Mouse (Mus musculus): ENCODE data around the gene Riox1.

The Riox1 gene

GRCm38 (mm10) chr12:83949776-83950492 lies 474 bp upstream of the Riox1 start:
- peak in 1 of 2 experiments; percentile 10 for DNase-seq

GRCm38 (mm10) chr12:83950840-83951701 lies 663 bp downstream of the Riox1 start:
- DNase-seq = peak; percentile 59 to 67

- DNase-seq = no peak
Observed at GRCm38 (mm10) chr12:83951711-83952575, 1.5 kb downstream of the Riox1 start.

GRCm38 (mm10) chr12:83958278-83958677 lies 7.9 kb downstream of the Riox1 start:
- DNase-seq = no peak

GRCm38 (mm10) chr12:83965235-83965634 lies 14.8 kb downstream of the Riox1 start:
- DNase-seq = no peak

DNA sequence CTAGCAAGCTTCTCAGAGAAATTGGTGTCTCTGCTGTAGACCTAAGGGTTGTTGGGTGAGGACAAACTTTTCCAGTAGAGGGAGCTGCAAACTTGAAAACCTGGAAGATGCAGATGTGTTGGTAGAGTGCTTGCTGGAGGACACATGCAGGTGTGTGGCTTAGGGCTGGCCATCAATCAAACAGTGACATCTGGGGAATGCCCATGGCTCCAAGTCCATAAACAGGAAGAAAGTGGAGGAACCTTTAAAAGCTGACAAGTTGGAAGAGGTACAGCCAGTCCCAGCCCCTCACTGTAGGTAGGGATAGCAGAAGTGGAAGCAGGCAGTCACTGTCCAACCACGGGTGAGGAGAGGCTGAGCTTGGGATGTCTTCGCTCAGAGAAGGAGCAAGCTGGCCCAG lies 21.7 kb downstream of the Riox1 start:
- peak; percentile 45 to 68 for DNase-seq

DNA sequence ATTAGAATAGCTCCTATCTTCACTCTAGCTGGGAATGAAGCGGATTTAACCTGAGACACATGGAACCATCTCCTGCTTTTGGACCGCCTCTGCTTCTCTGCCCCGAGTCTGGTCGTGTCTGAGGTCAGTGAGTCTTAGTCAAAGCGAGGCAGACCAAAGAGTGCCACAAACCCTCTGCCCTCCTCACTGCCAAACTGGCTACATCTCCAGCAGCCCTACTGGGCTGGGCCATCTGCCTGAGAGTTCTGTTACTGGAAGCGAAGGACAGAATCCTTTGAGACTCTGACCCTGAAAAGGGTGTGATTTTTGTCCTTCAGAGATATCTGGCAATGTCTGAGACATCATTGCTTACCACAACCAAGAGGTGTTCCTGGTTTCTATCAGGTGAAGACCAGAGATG lies 28.5 kb downstream of the Riox1 start:
- no peak for DNase-seq

GRCm38 (mm10) chr12:83981615-83982014 lies 31.2 kb downstream of the Riox1 start:
- no peak for DNase-seq

DNA sequence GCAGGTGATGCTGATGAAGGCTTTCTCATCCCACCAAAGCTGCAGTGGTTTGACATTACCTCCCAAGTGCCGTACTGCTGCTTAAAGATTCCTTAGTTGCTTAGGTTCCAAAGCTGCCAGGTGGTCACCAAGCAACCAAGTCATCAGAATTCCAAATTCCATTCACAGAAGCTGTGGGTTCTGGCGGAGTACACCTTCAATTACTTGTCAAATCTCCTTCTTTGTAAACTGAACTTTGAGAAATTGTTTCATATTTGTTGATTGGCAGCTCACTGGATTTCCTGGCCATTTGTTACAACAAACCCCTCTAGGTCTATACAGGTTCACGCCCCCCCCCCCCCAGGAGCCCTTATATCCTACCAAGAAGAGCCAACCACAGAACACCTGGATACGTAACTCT lies 34.3 kb downstream of the Riox1 start, which contains the start of gene Heatr4:
Gene Heatr4, minus strand, starts transcription at position 101 of the 400 bp plus-strand sequence.
- no peak for DNase-seq

DNA sequence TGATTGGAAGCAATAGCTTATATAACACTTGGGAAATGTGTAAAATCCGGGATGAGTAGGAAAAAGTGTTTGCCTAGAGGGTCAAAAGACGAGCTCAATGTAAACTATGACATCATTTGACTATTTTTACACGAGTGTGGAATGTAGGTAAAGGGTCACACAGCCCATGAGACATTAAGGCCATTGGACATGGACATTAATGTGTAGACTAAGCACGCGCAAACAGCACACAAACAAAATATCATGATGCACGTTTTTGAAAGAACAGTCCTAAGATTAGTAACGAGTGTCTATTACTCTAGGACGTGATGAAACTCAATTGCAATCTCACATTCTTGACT lies 36.8 kb downstream of the Riox1 start:
- no peak for DNase-seq

DNA sequence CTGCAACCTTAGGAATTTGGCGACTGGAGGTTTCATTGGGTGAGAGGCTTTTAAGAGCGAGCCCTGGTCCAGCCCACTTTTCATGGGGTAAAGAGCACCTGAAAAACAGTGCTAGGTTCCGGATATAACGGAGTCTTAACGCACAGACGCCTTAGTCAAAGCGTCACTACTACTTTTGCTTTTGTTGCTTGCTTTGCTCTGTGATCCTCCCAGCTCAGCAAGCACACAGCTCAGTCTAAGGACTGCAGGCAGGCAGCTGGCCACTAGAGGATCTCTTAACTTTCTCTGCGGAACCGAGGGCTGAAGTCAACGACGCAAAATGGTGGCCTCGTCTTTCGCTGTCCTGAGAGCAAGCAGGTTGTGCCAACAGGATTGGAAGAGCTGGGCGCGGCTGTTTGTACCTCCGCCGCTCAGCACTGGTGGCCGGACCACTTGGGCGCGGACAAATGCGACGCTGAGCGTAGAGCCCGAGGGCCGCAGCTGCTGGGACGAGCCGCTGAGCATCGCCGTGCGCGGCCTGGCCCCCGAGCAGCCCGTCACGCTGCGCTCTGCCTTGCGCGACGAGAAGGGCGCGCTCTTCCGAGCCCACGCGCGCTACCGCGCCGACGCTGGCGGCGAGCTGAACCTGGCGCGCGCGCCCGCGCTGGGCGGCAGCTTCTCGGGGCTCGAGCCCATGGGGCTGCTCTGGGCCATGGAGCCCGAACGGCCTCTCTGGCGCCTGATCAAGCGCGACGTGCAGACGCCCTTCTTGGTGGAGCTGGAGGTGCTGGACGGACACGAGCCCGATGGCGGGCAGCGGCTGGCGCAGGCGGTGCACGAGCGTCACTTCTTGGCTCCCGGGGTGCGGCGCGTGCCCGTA lies 37.4 kb downstream of the Riox1 start, which contains the start of gene Acot2:
Gene Acot2, plus strand, starts transcription at position 279 of the 859 bp plus-strand sequence.
- peak; percentile 81 to 90 for DNase-seq

DNA sequence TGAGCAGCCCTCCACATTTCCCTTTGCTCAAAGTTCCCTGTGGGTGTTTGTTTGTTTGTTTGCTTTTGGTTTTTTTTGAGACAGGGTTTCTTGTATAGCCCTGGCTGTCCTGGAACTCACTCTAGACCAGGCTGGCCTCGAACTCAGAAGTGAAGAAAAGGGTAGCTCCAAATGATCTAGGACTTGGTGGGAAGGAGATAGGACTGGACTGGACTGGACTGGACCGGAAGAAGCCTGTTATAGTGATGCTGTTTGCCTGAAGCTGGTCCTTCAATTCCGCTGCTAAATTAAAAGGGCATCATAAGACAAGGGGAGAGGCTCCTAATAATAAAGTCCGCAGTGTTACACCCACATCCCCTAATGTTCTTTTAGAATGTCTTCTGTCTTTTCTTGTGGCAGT lies 38.1 kb downstream of the Riox1 start:
- DNase-seq = no peak

DNA sequence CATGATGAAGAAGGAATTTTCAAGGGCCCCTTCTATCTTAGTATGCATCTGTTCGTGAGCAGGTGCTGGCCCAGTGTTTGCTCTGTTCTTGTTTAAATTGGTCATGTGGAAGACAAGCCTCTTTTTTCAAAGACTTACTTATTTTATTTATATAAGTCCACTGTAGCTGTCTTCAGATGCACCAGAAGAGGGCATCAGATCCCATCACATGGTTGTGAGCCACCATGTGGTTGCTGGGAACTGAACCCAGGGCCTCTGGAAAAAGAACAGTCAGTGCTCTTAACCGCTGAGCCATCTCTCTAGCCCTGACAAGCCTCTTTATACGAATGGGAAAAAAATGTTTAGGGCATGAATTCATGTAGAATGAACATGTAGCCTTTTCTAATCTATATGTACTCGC lies 39.0 kb downstream of the Riox1 start:
- DNase-seq = no peak

- DNase-seq = no peak
Observed at GRCm38 (mm10) chr12:83997221-83997620, 46.8 kb downstream of the Riox1 start.

- peak in 1 of 2 experiments; percentile 33 for DNase-seq
Observed at GRCm38 (mm10) chr12:83998341-83999107, 48.1 kb downstream of the Riox1 start.

DNA sequence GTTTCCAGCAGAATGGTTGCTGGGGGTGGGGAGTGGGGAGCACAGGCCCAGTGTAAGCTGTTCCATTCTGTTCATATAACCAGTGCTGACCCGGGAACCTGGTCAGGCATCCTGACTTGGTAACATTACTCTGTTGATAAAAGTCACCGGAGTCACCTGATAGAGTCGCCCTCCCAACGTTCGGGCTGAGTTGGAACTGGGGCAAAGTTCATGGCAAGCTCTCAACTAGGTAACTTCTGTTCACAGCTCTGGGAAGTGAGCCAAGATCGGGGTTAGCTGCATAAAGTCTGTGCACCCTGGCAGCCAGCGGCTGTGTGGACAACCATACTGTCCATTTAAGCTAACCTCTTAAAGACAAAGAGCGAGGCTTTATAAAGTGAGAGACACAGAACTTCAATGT lies 48.8 kb downstream of the Riox1 start:
- DNase-seq = peak; percentile 70 to 83

- no peak for DNase-seq
Observed at GRCm38 (mm10) chr12:84000418-84000817, 50.0 kb downstream of the Riox1 start.
